Mouse (Mus musculus): ENCODE measurements around the gene Grifin.
A peak's percentile ranks its signal among the peaks of the same experiment; 100 is the strongest.

The Grifin gene

DNA sequence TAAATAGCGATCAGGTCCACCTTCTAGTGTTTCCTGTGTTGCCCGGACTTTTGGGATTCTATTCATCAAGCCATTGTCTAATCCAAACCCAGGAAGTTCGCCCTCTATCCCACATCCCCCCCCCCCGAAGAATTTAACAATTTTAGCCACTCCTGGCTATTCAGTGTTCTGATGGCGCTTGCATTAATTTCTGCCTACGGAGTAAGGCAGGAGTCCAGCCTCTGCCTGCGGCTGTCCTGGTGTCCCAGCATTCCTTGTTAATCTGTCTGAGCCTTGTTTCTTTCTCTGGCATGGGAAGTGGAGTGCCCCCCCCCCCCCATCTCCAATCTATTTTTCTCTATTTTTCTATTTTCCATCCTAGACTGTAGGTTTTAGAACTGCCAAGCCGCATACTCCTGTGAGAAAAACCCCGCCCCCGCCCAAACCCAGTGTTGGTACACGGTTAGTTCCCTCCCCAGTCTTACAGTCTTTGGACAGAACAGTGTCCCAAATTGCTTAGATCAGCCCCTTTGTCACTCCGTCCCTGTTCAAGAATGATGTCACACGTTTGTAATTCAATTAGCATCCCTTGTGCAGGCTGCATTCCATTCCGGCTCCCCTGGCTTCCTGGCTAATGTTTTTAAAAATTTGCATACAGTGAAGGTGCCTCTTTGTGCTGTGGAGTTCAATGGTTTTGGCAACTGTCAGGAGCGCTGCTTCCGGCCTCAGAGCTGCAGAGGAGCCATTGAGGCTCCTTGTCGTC is 15.4 kb downstream of the Grifin start:
- no peak for DNase-seq (ENCODE audit: low spot score in 2 of 2)

- DNase-seq (ENCODE audit: low spot score in 2 of 2) = no peak
These were observed 18.5 kb downstream of the Grifin start for GRCm38 (mm10) chr5:140546332-140546731.

DNA sequence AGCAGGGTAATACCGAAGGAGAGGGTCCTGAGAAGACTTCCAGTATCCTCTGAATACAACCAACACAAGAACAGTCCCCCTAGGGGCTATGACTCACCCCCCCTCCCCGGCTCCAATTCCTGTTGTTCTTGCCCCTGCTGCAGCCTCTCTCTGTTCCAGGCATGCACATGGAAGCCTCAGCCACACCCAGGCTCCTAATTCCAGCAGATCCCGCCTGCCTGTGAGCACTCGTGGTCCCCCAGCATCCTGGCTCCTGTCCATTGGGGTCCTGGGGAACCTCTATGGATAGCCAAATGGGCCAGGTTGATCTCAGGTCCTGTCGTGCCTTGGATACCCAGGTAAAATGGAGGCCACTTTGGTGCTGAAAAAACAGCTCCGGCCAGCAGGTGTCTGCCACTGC is 19.2 kb downstream of the Grifin start:
- DNase-seq (ENCODE audit: low spot score in 2 of 2) = no peak

- DNase-seq (ENCODE audit: low spot score in 2 of 2) = no peak
These were observed 21.9 kb downstream of the Grifin start for GRCm38 (mm10) chr5:140542811-140543575.

GRCm38 (mm10) chr5:140540106-140540505 is 24.8 kb downstream of the Grifin start:
- peak; percentile 78 to 88 for DNase-seq (ENCODE audit: low spot score in 2 of 2)

DNA sequence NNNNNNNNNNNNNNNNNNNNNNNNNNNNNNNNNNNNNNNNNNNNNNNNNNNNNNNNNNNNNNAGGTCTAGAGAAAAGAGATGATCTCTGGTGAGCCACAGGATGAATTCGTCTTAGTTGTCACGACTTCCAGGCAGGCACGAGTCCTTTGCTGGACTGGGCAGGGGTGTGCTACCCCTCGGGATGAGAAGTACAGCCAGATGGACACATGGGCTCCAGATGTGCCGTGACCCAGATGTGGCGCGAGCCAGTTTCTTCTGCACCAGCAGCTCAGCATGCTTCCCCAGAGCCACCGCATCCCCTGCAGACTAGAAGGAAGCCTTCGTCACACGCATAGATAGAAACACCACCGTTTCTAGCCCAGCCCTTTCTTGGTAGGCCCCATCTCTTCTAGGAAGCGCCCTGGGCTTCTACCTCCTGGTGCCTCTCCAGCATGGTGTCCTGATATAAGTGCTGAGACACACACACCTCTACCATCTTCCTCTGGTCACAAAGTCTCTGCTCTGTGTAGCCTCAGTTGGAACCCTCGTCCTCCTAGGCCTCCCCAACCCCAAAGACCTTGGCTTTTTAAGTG is 26.7 kb downstream of the Grifin start:
- DNase-seq (ENCODE audit: low spot score in 2 of 2) = no peak

GRCm38 (mm10) chr5:140526754-140527153 is 38.1 kb downstream of the Grifin start:
- no peak for DNase-seq (ENCODE audit: low spot score in 2 of 2)

- DNase-seq (ENCODE audit: low spot score in 2 of 2) = no peak
These were observed 43.7 kb downstream of the Grifin start for GRCm38 (mm10) chr5:140521196-140521595.

DNA sequence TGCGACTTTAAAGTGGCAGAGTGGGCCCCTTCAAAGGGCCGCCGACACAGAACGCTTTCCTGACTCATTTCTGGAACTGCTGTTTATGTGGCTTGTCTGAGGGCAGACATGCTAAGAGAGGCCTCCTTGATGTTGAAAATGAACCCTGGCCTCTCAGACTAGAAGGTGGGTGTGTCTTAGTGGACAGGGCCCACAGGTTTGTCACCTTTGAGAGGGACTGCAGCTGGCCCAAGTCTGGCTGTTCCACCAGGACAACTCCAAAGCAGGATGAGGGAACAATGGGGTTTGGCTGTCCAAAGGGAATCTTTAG is 47.0 kb downstream of the Grifin start:
- no peak for DNase-seq (ENCODE audit: low spot score in 2 of 2)

GRCm38 (mm10) chr5:140517159-140517920 is 47.5 kb downstream of the Grifin start:
- DNase-seq (ENCODE audit: low spot score in 2 of 2) = no peak

DNA sequence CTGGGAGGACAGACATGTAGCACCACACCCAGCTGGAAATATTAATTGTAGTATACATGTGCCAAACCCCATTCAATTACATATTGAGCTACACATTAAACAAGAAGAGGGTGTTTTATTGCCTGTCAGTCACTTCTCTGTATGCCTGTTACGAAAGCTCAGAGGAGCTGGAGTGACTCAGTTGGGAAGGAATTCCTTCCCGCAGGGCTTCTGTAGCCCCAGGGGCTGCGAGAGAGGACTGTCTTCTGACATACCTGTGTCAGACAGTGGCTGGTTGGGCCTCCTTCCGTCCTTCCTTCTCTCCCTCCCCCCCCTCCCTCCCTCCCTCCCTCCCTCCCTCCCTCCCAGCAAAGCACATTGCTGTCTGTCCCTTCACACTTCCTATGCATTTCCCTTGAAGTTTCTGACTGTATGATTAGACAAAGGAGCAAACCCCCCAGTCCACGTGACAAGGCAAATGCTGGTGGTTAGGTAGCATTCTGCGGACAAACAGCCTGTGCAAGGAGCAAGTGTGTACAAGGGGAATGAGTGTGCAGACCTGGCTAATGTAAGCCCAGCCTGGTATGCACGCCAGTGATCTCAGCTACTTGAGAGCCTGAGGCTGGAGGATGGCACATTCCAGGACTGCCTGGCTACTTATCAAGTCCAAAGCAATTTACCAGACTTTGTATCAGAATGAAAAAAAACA is 49.9 kb downstream of the Grifin start:
- no peak for DNase-seq (ENCODE audit: low spot score in 2 of 2)

- peak in 1 of 2 experiments; percentile 62 for DNase-seq (ENCODE audit: low spot score in 2 of 2)
These were observed 51.0 kb downstream of the Grifin start for GRCm38 (mm10) chr5:140513921-140514320.
